Mouse (Mus musculus): Measurements from ENCODE around the gene Ppp4r1.
A peak's percentile ranks its signal among the peaks of the same experiment; 100 is the strongest.

GRCm38 (mm10) chr17:65750301-65750700, 32.1 kb upstream of the Ppp4r1 start:
- TF ChIP-seq CTCF (IDR thresholded peaks at IDR 0.05; ENCODE audit: low read depth) (peak; percentile 60), EP300 (IDR thresholded peaks at IDR 0.05; ENCODE audit: low read depth) (no peak)
